Mouse (Mus musculus) embryonic fibroblast, embryonic 13.5 days (primary cell): ENCODE data around the gene Gm17662. TPM values are rescaled to one million over a fixed set of nuclear protein-coding genes. Genes with fewer than 3 reads are reported as not detected.
A peak's percentile ranks its signal among the peaks of the same experiment; 100 is the strongest.

ENCODE experiments used
- H3K27ac ChIP-seq: 2 replicates; pipeline ENCODE4 v1.5.1; 2012; ENCODE audit warnings: low read length, control low read depth, inconsistent platforms; ENCODE audit not compliant: insufficient read depth
- H3K4me1 ChIP-seq: 2 replicates; pipeline ENCODE4 v1.6.1; 2011; ENCODE audit warnings: low read length; ENCODE audit not compliant: control insufficient read depth, insufficient read depth
- H3K4me3 ChIP-seq: 2 replicates; pipeline ENCODE4 v1.5.1; 2011; ENCODE audit warnings: mild to moderate bottlenecking, control low read depth, low read length; ENCODE audit not compliant: insufficient read depth
- CTCF ChIP-seq: IDR thresholded peaks from 2 replicates; pipeline ENCODE4 v1.5.1; 2011; ENCODE audit warnings: mild to moderate bottlenecking, control low read depth, low read length, moderate library complexity, borderline replicate concordance; ENCODE audit not compliant: insufficient read depth
- POLR2A ChIP-seq: IDR thresholded peaks from 2 replicates; pipeline ENCODE4 v1.6.1; 2011; ENCODE audit warnings: low read depth, mild to moderate bottlenecking, control low read depth, low read length, moderate library complexity
- polyA plus RNA-seq: library from polyadenylated mRNA; stranded (reverse); fragments of >200 nt; gene quantifications from 2 replicates; pipeline ENCODE4 v1.2.4, GENCODE M21; 2011; ENCODE audit warnings: low read depth; ENCODE audit not compliant: missing spikeins, insufficient read length

Gm17662 gene
- polyA plus RNA-seq, 1 experiment = not detected

DNA sequence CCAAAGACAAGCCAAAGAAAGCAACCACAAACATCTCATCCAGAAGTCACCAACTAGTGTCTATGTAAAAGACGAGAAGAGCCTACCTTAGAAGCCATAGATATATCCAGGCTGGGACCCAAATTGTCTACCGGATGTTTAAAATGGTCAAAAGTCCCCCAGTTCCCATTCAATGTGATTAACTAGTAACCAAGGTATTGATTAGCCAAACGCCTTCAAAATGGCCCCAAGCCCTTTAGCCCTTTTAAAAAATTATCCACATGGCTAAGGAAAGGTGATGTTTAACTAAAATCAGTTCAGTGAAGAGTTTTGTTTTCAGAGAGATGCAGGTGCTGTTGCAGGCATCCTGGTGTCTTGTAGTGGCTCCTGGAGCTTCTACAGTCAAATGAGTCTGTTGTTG lies 19.2 kb downstream of the Gm17662 start, which contains the start of gene C8a:
TSS of gene C8a (minus strand) at position 76 of the 400 bp plus-strand sequence.
- TF ChIP-seq POLR2A = no peak
- no peak for TF ChIP-seq CTCF
- H3K4me1 ChIP-seq = no peaks in the 10 kb centered on the region
- H3K4me3 ChIP-seq = no peak within 1 kb of the TSS
- no peak within 1 kb of the TSS for H3K27ac ChIP-seq

DNA sequence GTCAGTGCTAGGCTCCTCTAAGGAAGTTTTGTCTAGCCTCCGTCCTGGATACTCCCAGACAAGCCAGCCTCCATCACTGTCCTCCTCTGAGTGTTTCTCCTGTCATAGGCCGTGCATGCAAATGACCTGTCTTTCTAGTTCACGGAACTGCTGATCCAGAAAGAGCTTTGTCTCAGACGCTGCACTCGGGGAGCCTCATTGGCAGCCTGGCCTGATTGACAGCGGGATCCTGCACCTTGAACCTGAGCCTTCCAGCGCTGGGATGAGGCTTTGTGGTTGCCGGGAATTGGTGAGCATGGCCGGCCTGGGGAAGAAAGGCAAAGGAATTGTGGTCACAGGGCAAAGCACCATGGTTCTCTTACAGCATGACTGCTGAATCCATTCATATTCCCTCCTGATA lies 30.4 kb downstream of the Gm17662 start:
- Histone ChIP-seq H3K27ac (no peak overlapping the region), H3K4me1 (no peaks in the 10 kb centered on the region), H3K4me3 (no peak overlapping the region)
- TF ChIP-seq CTCF (no peak), POLR2A (no peak)

DNA sequence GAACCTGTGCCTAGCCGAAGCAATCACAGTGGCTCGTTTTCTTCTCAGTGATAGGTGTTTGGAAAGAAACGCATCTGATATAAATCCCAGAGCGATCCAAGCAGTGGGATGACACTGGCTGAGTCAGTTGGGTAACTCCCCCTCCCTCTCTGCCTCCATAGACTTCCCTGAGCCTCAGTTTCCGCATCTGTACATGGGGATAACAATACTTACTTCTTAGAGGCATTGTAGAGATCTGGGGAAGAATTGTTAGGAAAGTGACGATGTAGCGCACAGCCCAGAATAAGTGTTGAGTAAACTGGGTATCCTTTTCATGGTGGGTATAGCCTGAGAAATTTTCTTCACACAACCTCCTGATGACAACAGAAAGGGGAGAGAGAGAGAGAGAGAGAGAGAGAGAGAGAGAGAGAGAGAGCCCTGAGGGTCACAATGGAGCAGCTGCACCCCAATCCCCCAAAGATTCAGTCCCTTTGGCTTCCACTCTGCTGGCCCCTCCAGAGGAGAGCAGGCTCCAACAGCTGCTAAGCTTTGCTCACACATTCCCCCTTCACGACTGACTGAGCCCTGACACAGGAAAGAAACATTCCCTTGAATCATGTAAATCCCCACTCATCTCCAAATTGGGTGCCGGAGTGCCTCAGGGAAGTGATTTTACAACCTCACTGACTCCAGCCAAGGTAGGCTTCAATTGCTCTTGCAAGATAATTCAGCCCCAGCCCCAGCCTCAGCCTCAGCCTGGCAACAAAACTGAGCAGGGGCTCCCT lies 31.6 kb downstream of the Gm17662 start:
- TF ChIP-seq CTCF (no peak), POLR2A (no peak)
- Histone ChIP-seq H3K4me1 (no peaks in the 10 kb centered on the region), H3K4me3 (no peak overlapping the region), H3K27ac (no peak overlapping the region)

DNA sequence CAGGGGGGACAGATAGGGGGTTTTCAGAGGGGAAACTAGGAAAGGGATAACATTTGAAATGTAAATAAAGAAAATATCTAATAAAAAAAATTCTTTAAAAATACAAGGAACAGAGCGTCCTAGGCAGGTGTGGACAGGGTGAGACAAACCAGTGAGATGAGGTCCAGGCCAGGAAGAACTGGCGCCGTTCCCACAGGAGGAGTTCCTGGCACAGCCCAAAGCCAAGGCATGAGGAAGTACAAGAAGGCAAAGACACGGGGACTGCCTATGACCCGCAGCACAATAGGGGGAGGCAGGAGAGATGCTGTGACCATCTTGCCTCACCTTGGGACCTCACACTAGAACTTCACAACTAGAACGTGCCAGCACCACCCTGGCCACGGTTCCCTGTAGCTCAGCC lies 34.6 kb downstream of the Gm17662 start:
- Histone ChIP-seq H3K4me1 (no peaks in the 10 kb centered on the region), H3K4me3 (no peak overlapping the region), H3K27ac (no peak overlapping the region)
- no peak for TF ChIP-seq CTCF
- no peak for TF ChIP-seq POLR2A

DNA sequence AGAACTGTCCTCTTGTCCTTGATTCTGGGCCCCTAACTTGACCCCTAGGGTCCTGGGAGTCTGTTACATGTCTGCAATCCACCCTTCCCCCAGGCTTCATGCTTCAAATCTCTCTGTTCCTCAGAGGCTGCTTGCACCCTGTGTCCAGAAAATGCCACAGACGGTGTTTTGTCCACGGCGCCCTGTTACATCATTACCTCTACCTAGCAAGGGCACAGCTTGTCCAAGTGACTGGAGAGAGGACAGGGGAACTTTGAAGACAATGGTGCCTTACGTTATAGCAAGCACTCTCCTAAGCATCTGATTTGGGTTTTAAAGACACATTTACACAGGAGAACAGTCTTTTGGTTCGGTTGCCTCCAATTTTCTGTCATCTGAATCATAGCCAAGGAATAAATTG lies 36.5 kb downstream of the Gm17662 start:
- no peak overlapping the region for H3K27ac ChIP-seq
- TF ChIP-seq POLR2A (no peak), CTCF (no peak)

DNA sequence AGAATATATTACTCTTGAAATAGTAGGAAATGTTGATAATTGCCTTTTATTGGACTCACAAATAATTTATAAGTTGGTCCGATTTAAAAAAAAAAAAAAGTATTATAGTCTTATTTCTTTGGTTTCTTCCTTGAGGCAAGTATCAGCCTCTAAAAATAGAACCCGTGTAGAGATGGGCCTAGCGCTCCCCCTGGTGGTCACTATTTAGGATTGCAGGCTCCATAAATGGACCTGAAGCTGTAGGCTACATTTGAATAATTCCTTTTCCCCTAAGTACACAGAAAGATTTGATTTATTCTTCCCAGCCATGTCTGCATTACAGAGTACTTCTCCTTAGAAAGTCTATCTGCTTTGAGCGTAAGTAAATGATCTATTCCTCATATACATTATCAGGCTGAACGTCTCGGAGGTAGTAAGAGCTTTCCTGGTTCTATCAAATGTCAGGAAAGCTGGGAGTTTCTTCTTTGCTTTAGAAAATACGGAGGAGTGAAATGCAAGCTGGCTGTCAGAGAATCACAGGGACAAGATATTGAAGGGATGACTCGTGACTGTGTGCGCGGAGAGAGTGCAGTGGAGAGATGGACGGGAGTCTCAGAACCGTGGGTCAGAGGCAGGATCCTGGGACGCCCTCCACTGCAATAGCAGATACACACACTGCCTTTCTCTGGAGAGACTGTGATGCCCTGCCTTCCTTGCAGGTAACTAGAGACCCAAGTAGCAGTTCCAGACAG lies 37.0 kb downstream of the Gm17662 start:
- no peaks in the 10 kb centered on the region for H3K4me1 ChIP-seq
- TF ChIP-seq POLR2A (no peak), CTCF (peak; percentile 9; the same call in 1 of the 2 replicates)
- H3K4me3 ChIP-seq = no peak overlapping the region
- no peak overlapping the region for H3K27ac ChIP-seq

More for the DNA sequence above, 36.5 kb downstream of the Gm17662 start:
- Histone ChIP-seq H3K4me1 (no peaks in the 10 kb centered on the region), H3K4me3 (no peak overlapping the region)

DNA sequence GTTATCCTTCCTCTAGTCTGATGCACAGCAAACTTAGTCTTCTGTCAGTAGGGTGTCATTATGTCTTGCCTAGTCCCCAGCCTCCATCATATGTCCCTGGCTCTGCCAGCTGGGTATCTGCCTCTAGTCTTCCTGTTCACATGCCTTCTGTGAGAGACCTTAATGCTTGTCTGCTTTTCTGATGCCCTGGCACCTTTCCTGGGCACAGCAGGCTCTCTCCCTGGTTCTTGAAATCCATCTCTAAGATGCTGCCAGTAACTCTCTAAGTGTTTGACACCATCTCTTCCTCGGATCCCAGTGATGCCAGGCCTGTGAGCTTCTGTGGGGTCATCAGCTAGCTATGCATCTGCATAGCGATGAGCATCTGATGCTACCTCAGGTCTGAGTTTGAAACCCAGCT lies 45.7 kb downstream of the Gm17662 start:
- Histone ChIP-seq H3K4me3 (no peak overlapping the region), H3K4me1 (no peaks in the 10 kb centered on the region), H3K27ac (no peak overlapping the region)
- TF ChIP-seq POLR2A (no peak), CTCF (no peak)

DNA sequence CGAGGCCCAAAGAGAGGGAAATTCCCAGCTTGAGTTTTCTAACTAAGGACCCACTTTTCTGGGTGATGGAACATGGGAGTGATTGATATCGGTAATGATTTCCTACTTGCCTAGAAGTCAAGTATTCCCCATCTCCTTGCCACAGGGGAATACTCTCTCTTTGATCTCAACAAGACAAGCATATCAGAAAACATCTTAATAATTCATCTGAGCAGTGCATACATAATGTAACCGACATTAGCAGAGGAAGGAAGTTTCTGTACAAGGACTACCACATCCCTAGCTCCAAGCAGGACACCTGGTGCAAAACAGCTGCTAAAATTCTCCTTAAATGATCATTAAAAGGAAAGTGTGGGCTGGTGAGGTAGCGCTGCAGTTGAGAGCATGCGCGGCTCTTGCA lies 47.9 kb downstream of the Gm17662 start:
- no peak for TF ChIP-seq CTCF
- no peak for TF ChIP-seq POLR2A
- Histone ChIP-seq H3K27ac (no peak overlapping the region), H3K4me1 (no peaks in the 10 kb centered on the region), H3K4me3 (no peak overlapping the region)

Other genes starting within 250 kb of the Gm17662 start
- gene C8b, start 91.0 kb upstream of the Gm17662 start, polyA plus RNA-seq = not detected in 2 replicates
- not detected in 2 replicates for gene C8a, start 19.1 kb downstream of the Gm17662 start, polyA plus RNA-seq
- gene Fyb2, start 56.1 kb downstream of the Gm17662 start, polyA plus RNA-seq = 0.33 and 1.2 TPM in 2 replicates